Comparison of ENCODE assay signal across 13 mouse cellular contexts in genomic region chr12:69982874-69983273, GRCm38 (mm10). TPM values are rescaled to one million over a fixed set of nuclear protein-coding genes. Genes with fewer than 3 reads are reported as not detected.
DNase-seq lines count a peak whose midpoint lies in the region; ATAC-seq and TF ChIP-seq lines count a peak whose summit lies in the region.
"Had no signal": no experiment of that assay in that cellular context is flagged by ENCODE, and none has a peak within 500 bp of the region (broad histone marks: within the 10 kb centered on the region; RNA-seq: fewer than 3 reads in every experiment).

No protein-coding gene starts in this region.

- TF ChIP-seq CTCF in forebrain, postnatal 0 days (IDR thresholded peaks at IDR 0.05; ENCODE audit: low read depth) = peak; percentile 40; the same call in 1 of the 2 replicates
- peak; percentile 33; the same call in 1 of the 2 replicates for TF ChIP-seq CTCF in lung, embryonic 14.5 days (IDR thresholded peaks at IDR 0.05; ENCODE audit: low read depth)

- H3K4me3 ChIP-seq in forebrain, postnatal 0 days (ENCODE audit: low read depth, low read length) = no peak overlapping the region
- no peak overlapping the region for H3K4me3 ChIP-seq in forebrain, embryonic 10.5 days
- no peak overlapping the region for H3K4me3 ChIP-seq in lung, embryonic 14.5 days (ENCODE audit: low read depth, low read length)
- H3K4me3 ChIP-seq: kidney, embryonic 15.5 days; liver, embryonic 15.5 days; neural tube, embryonic 13.5 days had no signal

- peaks cover 4% of the 10 kb centered on the region; the same call in 1 of the 2 replicates for H3K4me1 ChIP-seq in forebrain, postnatal 0 days (ENCODE audit: insufficient read depth)
- H3K4me1 ChIP-seq in forebrain, embryonic 10.5 days = peaks cover 27% of the 10 kb centered on the region
- 0 out of 2 replicates have a peak, but pooled peaks cover 2% of the 10 kb centered on the region for H3K4me1 ChIP-seq in lung, embryonic 14.5 days (ENCODE audit: insufficient read depth)

- no peak for DNase-seq in forebrain, postnatal 0 days
- DNase-seq in forebrain, embryonic 10.5 days (ENCODE audit: extremely low spot score, low spot score) = no peak
- DNase-seq in lung, embryonic 14.5 days = peak; percentile 51
- DNase-seq in lung, postnatal 25 days (ENCODE audit: low spot score) = no peak
- peak; percentile 6 for DNase-seq in T-cell, adult 2 months (ENCODE audit: low spot score)
- DNase-seq in retina, postnatal 1 day = peak; percentile 30
- DNase-seq in ovary, adult 18-20 months (ENCODE audit: low spot score) = no peak
- DNase-seq in heart, postnatal 10 days = no peak
- DNase-seq: heart, adult 18-20 months had no signal

- H3K4me2 ChIP-seq in forebrain, postnatal 0 days (ENCODE audit: low read depth) = no peak overlapping the region
- H3K4me2 ChIP-seq in lung, embryonic 14.5 days = no peak overlapping the region
- H3K4me2 ChIP-seq: kidney, embryonic 15.5 days; liver, embryonic 15.5 days; neural tube, embryonic 13.5 days had no signal

- no peak overlapping the region for H3K9ac ChIP-seq in forebrain, postnatal 0 days
- H3K9ac ChIP-seq in lung, embryonic 14.5 days = no peak overlapping the region
- H3K9ac ChIP-seq: kidney, embryonic 15.5 days; neural tube, embryonic 13.5 days had no signal

- 69% methylated on average over 5 of the region's 5 CpGs for WGBS in forebrain, postnatal 0 days
- 75% methylated on average over 5 of the region's 5 CpGs for WGBS in forebrain, embryonic 10.5 days
- WGBS in lung, embryonic 14.5 days = 72% methylated on average over 5 of the region's 5 CpGs

- H3K27ac ChIP-seq in forebrain, postnatal 0 days (ENCODE audit: low read depth, low read length) = no peak overlapping the region
- H3K27ac ChIP-seq in forebrain, embryonic 10.5 days = no peak overlapping the region
- no peak overlapping the region for H3K27ac ChIP-seq in lung, embryonic 14.5 days (ENCODE audit: low read depth)
- H3K27ac ChIP-seq: kidney, embryonic 15.5 days; liver, embryonic 15.5 days; neural tube, embryonic 13.5 days had no signal

- intact Hi-C loops in heart, postnatal 10 days (cut with DNase I) = loop anchor here (10.0 kb wide), 1 partner anchor 72 kb away; no protein-coding TSS in a partner anchor

- ATAC-seq in forebrain, postnatal 0 days = no peak
- no peak for ATAC-seq in lung, embryonic 14.5 days (ENCODE audit: insufficient read depth)

- peaks cover 16% of the 10 kb centered on the region; the same call in 1 of the 2 replicates for H3K36me3 ChIP-seq in forebrain, postnatal 0 days (ENCODE audit: insufficient read depth)
- H3K36me3 ChIP-seq in forebrain, embryonic 10.5 days (replicated peaks) = peaks cover 64% of the 10 kb centered on the region
- peaks cover 45% of the 10 kb centered on the region for H3K36me3 ChIP-seq in lung, embryonic 14.5 days (ENCODE audit: insufficient read depth)

- no peaks in the 10 kb centered on the region for H3K9me3 ChIP-seq in forebrain, postnatal 0 days (ENCODE audit: low read length)
- H3K9me3 ChIP-seq in forebrain, embryonic 10.5 days = no peaks in the 10 kb centered on the region
- no peaks in the 10 kb centered on the region for H3K9me3 ChIP-seq in lung, embryonic 14.5 days (ENCODE audit: low read depth, low read length)
- H3K9me3 ChIP-seq: G1E; kidney, embryonic 15.5 days; liver, embryonic 15.5 days; neural tube, embryonic 13.5 days had no signal

- no peaks in the 10 kb centered on the region for H3K27me3 ChIP-seq in forebrain, postnatal 0 days (ENCODE audit: insufficient read depth, low read length)
- H3K27me3 ChIP-seq in forebrain, embryonic 10.5 days (ENCODE audit: poor library complexity, severe bottlenecking) = no peaks in the 10 kb centered on the region
- H3K27me3 ChIP-seq in lung, embryonic 14.5 days (ENCODE audit: insufficient read depth, low read length) = no peaks in the 10 kb centered on the region
- H3K27me3 ChIP-seq: kidney, embryonic 15.5 days; liver, embryonic 15.5 days; neural tube, embryonic 13.5 days had no signal

RNA-seq across cellular contexts. Expression of gene Sav1, which starts 3.9 kb away (rescaled TPM):
- total RNA-seq in forebrain, postnatal 0 days (2014; rRNA removed) = 19.9 and 21.7 TPM in 2 replicates
- polyA plus RNA-seq in forebrain, postnatal 0 days (2015; fragmentation: Nextera tagmentation; extraction: Ambion mirVana) = 2.4 and 2.5 TPM in 2 replicates
- polyA plus RNA-seq in forebrain, embryonic 10.5 days (2016; fragmentation: Nextera tagmentation; extraction: Ambion mirVana) = 2.0 and 3.4 TPM in 2 replicates
- polyA plus RNA-seq in lung, embryonic 14.5 days (2014; fragmentation: Nextera tagmentation; extraction: Ambion mirVana) = 11.8 and 12.8 TPM in 2 replicates
- 10 to 100 TPM; 37.9 to 40.7 TPM for total RNA-seq in heart, postnatal 10 days (2021)

Comparison
In these comparisons a context has a peak if more than half of its experiments do, and no peak if none do; other contexts are left out.
1. DNase-seq: peak in lung, embryonic 14.5 days (single experiment), T-cell, adult 2 months (single experiment) and retina, postnatal 1 day (single experiment); none in forebrain, postnatal 0 days (single experiment), forebrain, embryonic 10.5 days (single experiment), lung, postnatal 25 days (single experiment), ovary, adult 18-20 months (single experiment) and heart, postnatal 10 days (0 of 2).